Mouse (Mus musculus) MN1 (cell line): ENCODE data around the gene Tnfrsf8.

Experiments
- DNase-seq: peaks from one replicate; pipeline ENCODE4 v3.0.0-alpha.2; 2016; ENCODE audit warnings: low spot score

Tnfrsf8 gene

GRCm38 (mm10) chr4:145270136-145270535 is 44.8 kb downstream of the Tnfrsf8 start:
- DNase-seq = no peak

GRCm38 (mm10) chr4:145267631-145268110 is 47.3 kb downstream of the Tnfrsf8 start:
- no peak for DNase-seq

- no peak for DNase-seq
Measured at GRCm38 (mm10) chr4:145266505-145266904, 48.5 kb downstream of the Tnfrsf8 start.

- no peak for DNase-seq
Measured at GRCm38 (mm10) chr4:145264761-145265160, 50.2 kb downstream of the Tnfrsf8 start.

- no peak for DNase-seq
Measured at GRCm38 (mm10) chr4:145263583-145263982, 51.4 kb downstream of the Tnfrsf8 start.

- no peak for DNase-seq
Measured at GRCm38 (mm10) chr4:145260802-145261201, 54.2 kb downstream of the Tnfrsf8 start.

- peak; percentile 27 for DNase-seq
Measured at GRCm38 (mm10) chr4:145257751-145258434, 57.1 kb downstream of the Tnfrsf8 start.

- DNase-seq = no peak
Measured at GRCm38 (mm10) chr4:145256144-145256543, 58.8 kb downstream of the Tnfrsf8 start.

GRCm38 (mm10) chr4:145254418-145254817 is 60.5 kb downstream of the Tnfrsf8 start:
- peak; percentile 11 for DNase-seq

GRCm38 (mm10) chr4:145252611-145253010 is 62.4 kb downstream of the Tnfrsf8 start:
- DNase-seq = no peak

- DNase-seq = no peak
Measured at GRCm38 (mm10) chr4:145251546-145251945, 63.4 kb downstream of the Tnfrsf8 start.

- no peak for DNase-seq
Measured at GRCm38 (mm10) chr4:145250002-145250401, 65.0 kb downstream of the Tnfrsf8 start.

- DNase-seq = no peak
Measured at GRCm38 (mm10) chr4:145247556-145247955, 67.4 kb downstream of the Tnfrsf8 start.

GRCm38 (mm10) chr4:145246173-145247011 is 68.6 kb downstream of the Tnfrsf8 start, which contains the start of gene Tnfrsf1b:
TSS of gene Tnfrsf1b (minus strand) at chr4:145246870.
- DNase-seq = no peak

GRCm38 (mm10) chr4:145245581-145245980 is 69.4 kb downstream of the Tnfrsf8 start:
- no peak for DNase-seq

- DNase-seq = no peak
Measured at GRCm38 (mm10) chr4:145244676-145245075, 70.3 kb downstream of the Tnfrsf8 start.

- no peak for DNase-seq
Measured at GRCm38 (mm10) chr4:145242719-145243350, 72.1 kb downstream of the Tnfrsf8 start.

- DNase-seq = no peak
Measured at GRCm38 (mm10) chr4:145240723-145241231, 74.2 kb downstream of the Tnfrsf8 start.

GRCm38 (mm10) chr4:145239049-145239830 is 75.7 kb downstream of the Tnfrsf8 start:
- peak; percentile 38 for DNase-seq

- DNase-seq = no peak
Measured at GRCm38 (mm10) chr4:145236027-145236426, 78.9 kb downstream of the Tnfrsf8 start.

GRCm38 (mm10) chr4:145233487-145234228 is 81.3 kb downstream of the Tnfrsf8 start:
- DNase-seq = no peak
